Mouse (Mus musculus): Measurements from ENCODE around the gene Rd3.

Gene Rd3

DNA sequence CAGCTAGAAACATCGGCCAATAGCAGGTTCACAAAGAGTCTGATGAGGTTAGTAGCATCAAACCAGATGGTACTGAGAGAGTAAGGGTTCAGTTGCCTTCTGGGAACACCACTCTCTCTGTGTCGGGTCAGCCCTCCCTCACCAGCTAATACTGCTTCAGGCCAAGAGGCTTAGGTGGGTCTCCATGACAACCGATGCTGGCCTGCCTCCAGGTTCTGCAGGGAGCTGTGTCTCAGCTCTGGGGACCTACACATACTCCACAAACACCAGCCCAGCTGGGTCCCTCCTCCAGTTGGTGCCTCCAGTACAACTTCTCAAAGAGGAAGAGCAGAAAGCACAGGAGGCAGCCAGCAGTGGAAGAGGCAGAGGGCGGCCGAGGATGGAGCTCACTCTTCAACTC is at the start of gene Rd3:
Rd3 (plus strand) TSS at position 184 of the 400 bp plus-strand sequence.
- no peak for DNase-seq (ENCODE audit: low read depth)

DNA sequence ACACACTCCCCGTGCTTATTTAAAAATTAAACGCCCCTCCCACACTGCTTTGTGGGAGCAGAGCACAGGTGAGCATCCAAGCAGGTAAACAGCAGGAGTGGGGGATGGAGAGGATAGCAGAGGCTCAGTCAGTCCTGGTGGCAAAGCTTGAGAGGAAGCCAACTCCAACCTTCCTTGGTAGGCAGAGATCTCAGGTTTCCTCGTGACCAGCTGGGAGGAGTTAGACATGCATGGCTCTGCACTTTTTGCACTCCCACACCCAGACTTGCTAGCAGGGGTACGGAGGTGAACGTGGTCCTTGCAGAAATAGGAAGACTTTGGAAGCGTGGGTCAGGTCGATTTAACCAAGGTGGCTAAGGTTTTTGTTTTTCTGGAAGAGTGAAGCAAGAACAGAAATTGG is 48.8 kb upstream of the Rd3 start:
- DNase-seq (ENCODE audit: low read depth) = no peak

DNA sequence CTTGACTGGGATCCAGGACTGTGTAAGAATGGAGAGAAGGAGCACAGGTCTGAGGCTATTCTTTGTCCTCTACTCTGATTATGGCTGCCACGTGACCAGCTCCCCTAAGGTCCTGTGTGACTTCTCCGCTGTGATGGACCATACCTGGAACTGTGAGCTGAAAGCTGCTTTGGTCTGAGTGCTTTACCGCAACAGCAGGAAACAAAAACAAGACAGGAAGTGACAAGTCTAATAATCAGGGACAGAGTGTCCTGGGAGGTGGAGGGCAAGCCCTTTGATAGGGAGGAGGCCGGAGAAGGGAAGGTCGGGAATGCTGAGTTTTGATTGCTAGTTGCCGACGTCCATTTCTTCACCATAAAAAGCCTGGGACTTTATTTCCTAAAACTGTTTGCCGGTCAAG is 48.1 kb upstream of the Rd3 start:
- no peak for DNase-seq (ENCODE audit: low read depth)

DNA sequence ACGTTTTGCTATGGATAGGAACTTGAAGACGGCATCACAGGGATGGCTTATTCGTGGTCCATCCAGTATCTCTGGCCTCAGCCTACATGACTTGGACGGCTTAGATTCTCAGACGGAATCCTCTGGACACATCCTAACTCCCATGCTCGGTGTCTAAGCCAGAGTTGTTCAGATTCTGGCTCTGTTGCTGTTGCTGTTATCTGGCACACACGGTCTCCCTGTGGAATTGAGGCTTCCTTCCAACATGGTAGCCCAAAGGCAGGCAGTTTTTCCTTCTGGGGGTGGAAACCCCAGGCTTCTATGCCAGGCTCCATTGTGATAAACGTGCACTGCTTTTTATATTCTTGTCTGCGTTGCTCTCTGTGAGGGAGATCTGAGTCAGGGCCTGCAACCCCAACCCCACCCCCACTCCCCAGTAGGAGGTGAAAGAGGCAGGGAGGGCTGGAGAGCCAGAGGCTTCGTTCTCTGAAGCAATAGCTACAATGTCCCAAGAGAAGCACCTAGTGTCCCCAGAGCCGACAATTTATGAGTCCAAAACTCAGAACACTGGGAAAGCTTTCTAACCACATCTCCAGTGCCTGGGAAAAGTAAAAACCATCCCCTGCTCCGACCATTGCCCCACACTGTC is 47.2 kb upstream of the Rd3 start:
- DNase-seq (ENCODE audit: low read depth) = no peak

DNA sequence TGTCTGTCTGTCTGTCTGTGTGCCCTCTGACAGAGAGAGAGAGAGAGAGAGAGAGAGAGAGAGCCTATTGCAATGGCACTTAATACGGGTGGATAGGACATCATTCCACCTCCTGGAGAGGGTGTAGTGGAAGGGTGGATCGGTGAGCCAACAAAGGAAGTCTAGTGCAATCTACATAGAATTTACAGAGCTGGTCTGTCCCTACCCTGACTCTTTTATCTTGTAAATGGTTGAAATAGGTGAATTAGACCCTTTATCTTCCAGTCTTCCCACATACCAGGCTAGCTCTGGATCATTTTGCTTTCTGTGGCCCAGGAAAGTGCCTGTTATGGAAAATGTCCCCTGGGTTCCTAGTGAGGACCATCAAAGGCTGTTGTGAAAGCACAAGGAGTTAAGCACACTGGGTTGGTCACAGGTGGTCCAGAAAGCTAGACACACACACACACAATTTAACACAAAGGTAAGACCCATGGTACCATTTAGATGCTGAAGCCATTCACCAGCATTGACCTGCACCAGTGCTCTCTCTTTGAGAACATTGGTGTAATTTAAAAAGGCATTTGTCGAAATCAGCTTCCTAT is 46.6 kb upstream of the Rd3 start:
- DNase-seq (ENCODE audit: low read depth) = no peak

DNA sequence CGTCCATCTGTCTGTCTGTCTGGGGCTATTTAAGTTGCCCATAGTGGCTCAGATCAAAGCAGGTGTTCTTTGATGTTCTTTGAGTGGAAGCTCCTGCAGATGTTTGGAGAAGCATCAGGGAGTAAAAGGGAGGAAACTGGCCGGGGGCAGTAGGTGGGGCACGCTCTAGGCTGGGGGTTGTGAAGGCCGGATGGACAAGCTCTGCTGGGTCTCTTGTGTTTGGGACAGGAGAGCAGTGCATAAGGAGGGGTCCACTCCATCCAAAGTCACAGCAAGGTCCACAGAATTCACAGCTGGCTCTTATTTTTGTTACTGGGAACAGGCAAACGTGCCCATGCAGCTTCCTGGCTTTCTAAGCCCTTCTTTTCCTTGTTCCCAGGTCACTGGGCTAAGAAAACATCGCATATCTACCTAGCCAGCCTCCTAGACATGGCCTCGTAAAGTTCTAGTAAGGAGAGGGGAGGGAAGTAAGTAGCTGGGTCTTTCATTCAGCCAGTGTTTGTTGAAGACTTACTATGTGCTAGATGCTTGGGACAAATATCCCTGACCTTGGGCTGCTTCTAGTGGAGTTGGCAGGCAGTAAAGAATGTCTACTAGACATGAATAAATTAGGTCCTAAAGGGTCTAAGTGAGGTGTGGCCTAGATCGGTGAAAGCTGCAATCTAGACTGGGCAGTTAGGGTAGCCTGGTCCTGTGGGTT is 44.7 kb upstream of the Rd3 start:
- DNase-seq (ENCODE audit: low read depth) = no peak

DNA sequence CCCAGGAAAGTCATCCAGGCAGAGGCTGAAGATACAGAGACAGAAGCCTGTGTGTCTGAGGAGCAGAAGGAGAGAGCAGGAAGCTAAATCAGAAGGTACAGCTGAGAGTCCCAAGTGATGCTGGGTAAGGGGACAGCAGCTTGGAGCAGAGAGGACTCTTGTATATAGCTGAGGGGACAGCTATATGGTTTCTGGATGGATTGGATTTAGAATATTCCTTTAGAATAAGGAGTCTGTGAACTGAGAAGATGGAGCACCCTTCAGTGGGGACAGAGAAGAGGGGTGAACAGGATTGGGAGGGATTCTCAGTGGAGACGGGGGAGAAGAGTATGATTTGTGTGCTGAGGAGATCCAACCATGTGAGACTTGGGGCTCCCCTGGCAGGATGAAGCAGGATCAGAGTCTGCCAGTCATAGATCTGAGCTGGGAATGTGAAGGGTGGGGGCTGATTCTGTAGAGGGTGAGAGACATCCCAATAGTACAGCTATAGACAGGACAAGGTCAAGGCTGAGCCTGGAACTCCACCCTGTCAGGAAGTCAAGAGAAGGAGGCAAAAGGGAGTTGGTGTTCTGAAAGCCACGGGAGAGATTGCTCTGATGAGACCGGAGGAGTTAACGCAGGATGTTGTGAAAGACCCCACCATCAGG is 44.1 kb upstream of the Rd3 start:
- no peak for DNase-seq (ENCODE audit: low read depth)

DNA sequence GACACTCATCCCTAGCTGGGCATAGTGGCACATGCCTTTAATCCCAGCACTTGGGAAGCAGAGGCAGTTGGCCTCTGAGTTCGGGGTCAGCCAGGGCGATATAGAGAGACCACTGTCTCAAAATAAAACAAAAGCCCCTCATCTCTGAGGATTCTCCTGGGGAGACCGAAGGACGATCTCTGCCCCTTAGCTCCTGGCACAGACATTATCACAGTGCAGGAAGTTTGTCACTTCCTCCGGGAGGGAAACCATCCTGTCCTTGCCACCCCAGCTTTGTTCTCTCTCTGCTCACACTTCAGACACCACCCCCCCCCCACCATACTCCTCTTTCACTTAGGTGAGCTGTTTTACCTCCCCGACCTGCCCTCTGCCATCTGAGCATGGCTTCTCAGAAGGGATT is 33.5 kb upstream of the Rd3 start:
- no peak for DNase-seq (ENCODE audit: low read depth)

DNA sequence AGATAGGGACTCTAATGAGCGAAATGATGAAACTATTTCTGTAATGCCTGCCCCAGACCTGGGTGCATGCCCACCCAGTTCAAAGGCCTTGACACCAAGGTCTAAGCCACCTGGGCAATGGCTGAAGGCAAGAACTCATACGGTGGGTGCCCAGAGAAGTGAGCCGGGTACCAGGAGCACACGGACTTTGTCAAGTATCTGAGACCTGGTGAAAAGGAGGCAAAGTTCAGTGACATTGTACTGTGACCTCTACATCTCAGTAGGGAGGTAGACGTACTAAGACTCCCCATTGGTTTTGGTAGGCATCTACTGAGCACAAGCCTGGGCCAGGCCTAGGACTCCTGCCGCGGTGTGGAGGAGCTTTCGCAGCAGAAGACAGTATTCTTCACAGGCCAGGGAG is 31.8 kb upstream of the Rd3 start:
- DNase-seq (ENCODE audit: low read depth) = no peak

DNA sequence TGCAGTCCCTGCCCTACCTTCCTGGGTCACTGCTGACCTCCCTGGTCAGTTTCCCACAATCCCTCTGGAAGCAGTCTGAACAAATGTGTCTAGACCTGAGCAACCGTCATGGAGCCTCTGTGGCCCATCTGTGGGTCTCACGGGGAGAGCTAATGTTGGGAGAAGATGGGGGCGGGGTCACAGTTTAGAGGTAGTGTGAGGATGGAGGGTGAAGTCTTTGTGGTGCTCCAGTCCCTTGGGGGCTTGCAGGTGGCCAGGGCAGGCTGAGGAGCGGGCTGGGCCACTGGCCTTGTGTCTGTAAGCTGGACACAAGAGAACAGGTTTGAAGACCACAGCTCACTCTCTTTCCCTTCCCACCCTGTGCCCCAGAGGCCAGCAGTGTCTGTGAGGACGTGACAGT is 31.4 kb upstream of the Rd3 start:
- DNase-seq (ENCODE audit: low read depth) = no peak

DNA sequence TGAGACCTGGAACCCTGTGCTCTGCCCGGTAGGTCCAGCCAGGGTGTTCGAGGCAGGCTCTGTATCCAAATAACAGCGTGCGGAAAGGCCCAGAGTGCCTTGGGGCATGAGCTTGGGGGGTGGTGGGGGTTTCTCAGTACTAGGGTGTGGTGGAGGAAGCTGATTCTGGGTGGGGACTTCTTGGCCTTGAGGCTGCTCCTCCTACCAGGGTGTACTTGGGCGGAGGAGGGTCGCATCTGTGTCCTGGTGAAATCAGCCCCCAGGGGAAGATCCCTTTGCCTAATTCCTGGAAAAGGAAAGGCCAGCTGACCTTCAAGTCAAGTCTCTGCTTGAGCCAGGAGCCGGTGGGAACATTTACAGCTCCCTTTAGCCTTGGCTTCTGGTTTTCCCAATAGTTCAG is 30.9 kb upstream of the Rd3 start:
- DNase-seq (ENCODE audit: low read depth) = no peak

DNA sequence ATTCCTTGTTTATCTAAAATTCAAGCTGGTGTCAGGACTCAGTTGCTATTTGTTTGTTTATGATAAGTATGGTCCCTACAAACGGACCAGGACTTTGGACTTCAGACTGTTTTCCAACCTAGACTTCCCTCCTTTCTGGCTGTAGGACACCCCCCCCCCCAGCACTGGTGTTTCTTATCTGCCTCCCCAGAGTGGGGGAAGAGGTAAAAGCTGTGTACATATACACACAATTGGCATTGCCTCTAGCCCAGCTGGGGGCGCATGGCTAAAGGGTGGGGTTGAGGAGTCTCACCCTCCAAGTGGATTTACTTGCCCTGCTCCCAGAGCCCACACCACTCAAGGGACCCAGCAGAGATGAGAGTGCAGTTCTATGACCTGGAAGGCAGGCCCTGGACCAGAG is 30.3 kb upstream of the Rd3 start:
- no peak for DNase-seq (ENCODE audit: low read depth)

DNA sequence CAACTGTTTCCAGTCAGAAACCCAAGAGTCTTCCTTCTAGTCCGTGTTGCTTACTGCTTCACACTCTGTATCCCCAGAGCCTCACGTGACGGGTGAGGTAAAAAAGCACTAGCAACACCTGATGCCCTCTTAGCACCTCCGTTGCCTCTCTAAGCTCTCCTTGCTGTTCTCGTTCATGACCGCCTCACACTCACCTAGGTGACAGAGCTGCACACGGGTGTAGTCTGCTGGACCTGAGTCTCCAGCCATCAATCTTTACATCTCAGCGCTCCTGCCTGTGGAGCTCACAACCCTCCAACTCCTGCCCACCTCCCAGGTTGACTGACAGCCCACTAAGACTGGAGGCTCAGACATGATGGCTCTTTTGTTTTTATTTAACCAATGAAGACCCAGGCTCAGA is 29.4 kb upstream of the Rd3 start:
- DNase-seq (ENCODE audit: low read depth) = no peak

DNA sequence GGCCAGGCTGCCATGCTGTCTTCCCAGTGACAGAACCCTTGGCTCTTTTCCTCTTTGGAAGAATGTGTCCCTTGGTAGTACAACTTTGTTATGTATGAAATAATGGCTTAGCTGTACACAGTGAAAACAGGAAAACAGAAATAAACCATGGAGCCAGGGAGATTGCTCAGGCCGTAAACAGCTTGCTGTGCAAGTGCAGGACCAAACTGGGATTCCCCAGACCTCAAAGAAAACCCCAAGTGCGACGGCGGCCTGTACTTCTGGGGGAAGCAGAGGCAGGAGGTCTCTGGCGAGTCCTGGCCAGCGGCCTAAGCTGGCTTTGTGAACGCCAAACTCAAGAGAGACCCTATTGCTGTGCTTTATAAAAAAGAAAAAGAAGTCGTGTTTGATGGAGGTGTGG is 28.6 kb upstream of the Rd3 start:
- no peak for DNase-seq (ENCODE audit: low read depth)

DNA sequence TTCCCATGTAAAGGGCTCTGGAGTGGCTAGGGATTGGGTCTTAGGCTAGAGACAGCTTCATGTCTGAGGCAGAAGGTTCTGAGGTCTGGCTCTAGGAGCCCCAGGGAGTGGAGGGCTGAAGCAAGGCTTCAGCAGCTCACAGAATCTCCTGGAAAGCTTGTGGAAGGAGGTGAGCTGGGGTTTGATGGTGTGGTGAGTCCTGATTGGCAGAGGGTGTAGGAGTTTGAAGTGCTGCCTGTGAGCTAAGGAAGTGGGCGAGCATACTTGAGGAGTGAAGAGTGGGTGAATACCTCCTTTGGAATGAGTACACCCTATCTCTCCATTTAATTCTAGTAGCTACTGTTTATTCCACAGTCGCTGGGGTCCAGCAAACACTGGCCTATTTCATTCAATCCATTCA is 26.6 kb upstream of the Rd3 start:
- no peak for DNase-seq (ENCODE audit: low read depth)

DNA sequence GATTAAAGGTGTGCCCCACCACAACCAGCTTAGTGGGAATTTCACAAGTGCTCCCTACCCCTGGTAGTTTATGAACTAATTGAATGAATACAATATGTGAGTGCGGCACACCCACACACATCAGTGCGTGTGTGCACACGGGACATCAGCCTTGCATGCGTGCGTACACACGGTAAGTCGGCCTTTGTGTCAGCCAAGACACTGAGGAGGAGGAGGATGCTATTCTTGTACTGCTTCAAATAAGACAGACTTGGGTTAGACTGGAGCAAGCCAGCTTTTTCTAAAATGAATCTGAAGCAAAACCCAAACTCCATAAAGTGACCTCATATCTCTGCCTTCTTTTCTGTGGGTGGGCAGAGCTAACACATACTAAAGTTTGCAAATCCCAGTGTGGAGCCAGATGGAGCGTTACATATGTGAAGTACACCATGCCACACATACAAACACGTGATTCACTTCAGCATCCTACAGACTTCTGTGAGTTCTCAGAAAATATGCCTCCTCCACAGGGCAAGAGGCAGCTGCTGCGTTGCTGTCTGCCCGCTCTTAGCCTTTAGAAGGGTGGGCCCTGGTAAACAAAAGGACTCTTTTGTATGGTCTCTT is 24.3 kb upstream of the Rd3 start:
- no peak for DNase-seq (ENCODE audit: low read depth)

DNA sequence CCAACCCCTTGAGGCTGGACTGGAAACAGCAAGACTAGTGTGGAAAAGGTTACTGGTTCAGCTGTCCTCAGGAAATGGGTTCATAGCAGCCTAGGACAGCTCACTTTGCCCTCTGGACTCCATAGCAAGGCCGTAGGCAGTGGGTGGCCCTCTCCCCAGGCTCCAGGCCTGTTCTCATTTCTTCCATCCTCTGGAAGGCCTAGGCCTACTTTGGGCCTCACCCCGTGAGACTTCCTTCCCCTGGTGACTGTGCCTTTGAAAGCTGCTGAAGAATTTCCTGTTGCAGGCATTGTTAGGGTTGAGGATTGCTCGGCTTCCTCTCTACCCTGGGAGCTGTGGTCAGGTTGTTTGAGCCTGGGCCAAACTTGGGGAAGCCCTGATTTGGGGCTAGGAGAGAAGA is 22.1 kb upstream of the Rd3 start:
- DNase-seq (ENCODE audit: low read depth) = peak; percentile 72

DNA sequence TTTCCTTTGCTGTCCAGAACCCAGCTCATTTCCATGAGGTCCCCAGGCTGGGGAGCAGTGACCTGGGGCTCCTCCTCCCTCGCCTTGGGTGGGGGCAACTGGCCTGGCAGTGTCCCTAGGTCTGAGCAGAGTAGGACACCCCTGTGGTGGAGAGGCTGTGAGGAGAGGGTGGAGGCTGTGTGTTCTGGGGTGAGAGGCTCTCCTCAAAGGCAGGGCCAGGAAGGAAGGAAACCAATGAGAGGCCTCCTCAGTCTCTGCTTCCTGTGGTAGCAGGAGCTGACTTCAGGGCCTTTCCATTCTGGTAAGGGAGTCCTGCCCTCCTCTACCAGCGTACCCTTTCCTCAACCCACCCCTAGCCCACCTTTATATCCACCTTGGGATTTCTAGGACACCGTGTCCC is 20.9 kb upstream of the Rd3 start:
- no peak for DNase-seq (ENCODE audit: low read depth)

DNA sequence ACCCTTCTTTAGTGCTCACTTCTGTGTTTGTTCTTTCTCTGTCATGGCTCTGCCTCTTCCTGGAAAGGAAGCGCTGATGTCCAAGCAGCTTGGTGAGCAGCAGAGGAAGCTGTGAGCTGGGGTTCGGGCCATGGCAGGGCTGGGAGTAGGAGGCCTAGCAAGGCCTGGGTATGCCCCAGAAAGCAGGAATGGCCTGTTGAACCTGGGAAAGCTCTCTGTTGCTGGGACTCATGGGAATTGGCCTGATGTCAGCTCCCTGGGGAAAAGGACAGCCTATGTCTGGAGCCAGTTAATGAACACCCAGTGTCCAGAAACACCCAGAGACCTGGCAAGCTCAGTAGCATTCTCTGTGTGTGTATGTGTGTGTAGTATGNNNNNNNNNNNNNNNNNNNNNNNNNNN is 20.3 kb upstream of the Rd3 start:
- no peak for DNase-seq (ENCODE audit: low read depth)

DNA sequence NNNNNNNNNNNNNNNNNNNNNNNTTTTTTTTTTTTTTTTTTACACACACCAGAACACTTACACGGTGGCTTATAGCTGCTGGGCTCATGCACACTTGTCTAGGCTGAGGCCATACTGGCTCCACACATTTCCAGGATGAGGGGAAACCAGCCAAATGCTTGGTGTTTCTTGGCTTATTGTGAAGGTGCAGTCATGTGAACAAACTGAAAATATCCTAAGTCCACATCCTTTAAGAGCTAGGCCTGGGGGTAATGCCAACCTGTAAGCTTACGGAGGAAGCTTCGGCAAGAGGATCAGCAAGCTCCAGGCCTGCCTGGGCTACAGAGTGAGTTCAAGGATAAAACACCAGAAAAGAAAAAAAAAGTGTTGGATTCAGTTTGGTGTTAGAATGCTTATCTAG is 19.8 kb upstream of the Rd3 start:
- DNase-seq (ENCODE audit: low read depth) = no peak

DNA sequence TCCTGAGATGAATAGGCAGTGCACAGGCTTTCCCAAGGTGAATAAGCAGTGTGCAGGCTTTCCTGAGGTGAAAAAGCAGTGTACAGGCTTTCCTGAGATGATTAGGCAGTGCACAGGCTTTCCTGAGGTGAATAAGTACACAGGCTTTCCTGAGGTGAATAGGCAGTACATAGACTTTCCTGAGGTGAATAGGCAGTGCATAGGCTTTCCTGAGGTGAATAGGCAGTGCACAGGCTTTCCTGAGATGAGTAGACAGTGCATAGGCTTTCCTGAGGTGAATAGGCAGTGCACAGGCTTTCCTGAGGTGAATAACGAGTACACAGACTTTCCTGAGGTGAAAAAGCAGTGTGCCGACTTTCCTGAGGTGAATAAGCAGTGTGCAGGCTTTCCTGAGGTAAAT is 16.2 kb upstream of the Rd3 start:
- DNase-seq (ENCODE audit: low read depth) = no peak

DNA sequence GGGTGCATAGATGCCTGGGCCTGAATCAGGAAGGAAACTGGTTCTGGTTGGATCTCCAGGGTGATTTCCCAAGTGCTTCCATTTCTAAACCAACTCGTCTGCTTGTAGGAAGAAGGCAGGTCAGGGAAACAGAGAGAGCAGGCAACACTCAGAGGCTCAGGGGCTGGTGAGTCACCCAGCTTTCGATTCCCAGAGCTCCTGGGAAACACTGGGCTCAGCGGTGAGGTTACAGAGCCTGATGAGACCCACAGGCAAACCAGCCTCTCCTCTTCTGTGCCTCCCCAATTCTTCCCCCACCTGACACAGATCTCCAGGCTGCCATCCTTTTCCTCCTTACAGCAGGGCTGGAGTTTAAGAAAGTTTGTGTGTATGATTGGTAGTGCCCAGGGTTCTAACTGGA is 13.8 kb upstream of the Rd3 start:
- DNase-seq (ENCODE audit: low read depth) = no peak

Data from 416B (cell line).